Mouse (Mus musculus): ENCODE results near the gene Dytn. TPM values are rescaled to one million over a fixed set of nuclear protein-coding genes. Genes with fewer than 3 reads are reported as not detected.

Dytn gene
- polyA plus RNA-seq, 1 experiment from 2014 or later, result 0.05 TPM

- no peaks in the 10 kb centered on the region for H3K27me3 ChIP-seq (replicated peaks; ENCODE audit: low read depth, poor library complexity, severe bottlenecking)
- no peaks in the 10 kb centered on the region for H3K9me3 ChIP-seq
- H3K36me3 ChIP-seq (replicated peaks), result no peaks in the 10 kb centered on the region
- peak; percentile 70 for DNase-seq (ENCODE audit: low spot score)
- peaks cover 24% of the 10 kb centered on the region for H3K4me1 ChIP-seq
- H3K4me3 ChIP-seq, result no peak overlapping the region
- peak overlapping the region; percentile 37; the same call in 1 of the 2 replicates for H3K27ac ChIP-seq (replicated peaks)
- 65% methylated on average over 6 of the region's 6 CpGs for WGBS
Measured at GRCm38 (mm10) chr1:63573432-63573831, 113.3 kb downstream of the Dytn start.

Other genes starting within 250 kb of the Dytn start
- gene Adam23, start 241.0 kb downstream of the Dytn start, polyA plus RNA-seq (2016; fragmentation: Nextera tagmentation; extraction: Ambion mirVana), result 4.3 and 5.1 TPM in 2 replicates
- gene Gm39653, start 71.0 kb downstream of the Dytn start, polyA plus RNA-seq (2016; fragmentation: Nextera tagmentation; extraction: Ambion mirVana), result not detected in 2 replicates
- 0.11 and 0.28 TPM in 2 replicates for gene Mdh1b, start 43.4 kb upstream of the Dytn start, polyA plus RNA-seq (2016; fragmentation: Nextera tagmentation; extraction: Ambion mirVana)
- gene Fastkd2, start 43.7 kb upstream of the Dytn start, polyA plus RNA-seq (2016; fragmentation: Nextera tagmentation; extraction: Ambion mirVana), result 72.4 and 73.2 TPM in 2 replicates
- 0.27 and 0.33 TPM in 2 replicates for gene 4933402D24Rik, start 82.3 kb upstream of the Dytn start, polyA plus RNA-seq (2016; fragmentation: Nextera tagmentation; extraction: Ambion mirVana)